Mouse (Mus musculus) left cerebral cortex, postnatal 36 days (tissue): ENCODE measurements around the gene Snd1. TPM values are rescaled to one million over a fixed set of nuclear protein-coding genes. Genes with fewer than 3 reads are reported as not detected.

Experiments
- DNase-seq, 2 experiments: peaks; one replicate each; pipeline ENCODE4 v3.0.0; 2021 to 2022; ENCODE audit warnings: low spot score in 2 of 2, mixed read lengths in 1 of 2
- intact Hi-C: fragments of 180-260 bp; cut with DNase I; formaldehyde crosslinking; loops from one replicate; pipeline ENCODE4 v1.15.1; 2025
- total RNA-seq, 2 experiments: library from RNA; stranded (reverse); gene quantifications; 2 replicates each; pipeline ENCODE4 v1.2.3; 2021

Gene Snd1
- total RNA-seq, 2 experiments from 2014 or later, result 81.3 to 82.8 TPM

- intact Hi-C loops, result no loop called here
- no peak for DNase-seq
These were observed 385.5 kb downstream of the Snd1 start for GRCm38 (mm10) chr6:28860450-28860849.

DNA sequence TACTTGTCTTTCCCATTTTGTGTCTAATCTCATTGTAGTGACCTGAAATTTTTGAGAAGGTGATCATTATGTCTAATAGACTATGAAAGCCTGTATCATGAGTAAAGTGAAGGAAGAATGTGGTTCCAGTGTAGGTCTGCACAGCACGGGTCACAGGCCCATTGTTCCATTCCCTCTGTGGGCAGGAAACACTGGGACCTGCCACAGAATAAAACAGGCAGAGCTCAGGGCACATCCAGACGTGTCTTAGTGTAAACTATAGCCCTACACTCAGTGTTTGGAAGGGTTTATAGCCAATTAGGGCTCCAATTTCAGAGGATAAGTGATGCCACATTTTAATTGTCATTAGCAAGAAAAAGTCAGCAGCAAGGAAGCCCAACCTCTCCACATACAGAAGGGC is 386.0 kb downstream of the Snd1 start:
- intact Hi-C loops, result no loop called here
- DNase-seq, result no peak

- DNase-seq, result no peak
- intact Hi-C loops, result no loop called here
These were observed 387.4 kb downstream of the Snd1 start for GRCm38 (mm10) chr6:28862304-28862703.

- intact Hi-C loops, result no loop called here
- DNase-seq, result no peak
These were observed 389.7 kb downstream of the Snd1 start for GRCm38 (mm10) chr6:28864684-28865083.

DNA sequence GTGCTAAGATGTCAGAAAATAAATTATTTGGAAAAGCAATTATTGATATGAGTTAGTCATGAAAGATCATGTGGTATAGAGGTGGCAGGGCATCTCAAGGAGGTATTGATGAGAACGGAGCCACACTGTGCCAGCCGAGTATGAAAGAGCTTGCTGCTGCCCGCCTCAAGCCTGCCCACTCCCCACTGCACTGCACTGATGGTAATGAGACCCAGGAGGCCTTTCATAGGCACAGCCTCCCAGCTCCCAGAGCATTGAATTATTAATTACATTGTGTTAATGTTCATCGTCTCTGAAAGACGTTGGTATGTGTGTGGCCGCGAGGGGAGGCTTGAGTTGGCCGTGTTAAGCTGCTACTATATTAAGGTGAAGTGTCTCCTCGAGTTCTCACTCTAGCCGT is 390.2 kb downstream of the Snd1 start:
- DNase-seq, result no peak
- intact Hi-C loops, result no loop called here

- intact Hi-C loops, result no loop called here
These were observed 391.3 kb downstream of the Snd1 start for GRCm38 (mm10) chr6:28866206-28866605.

DNA sequence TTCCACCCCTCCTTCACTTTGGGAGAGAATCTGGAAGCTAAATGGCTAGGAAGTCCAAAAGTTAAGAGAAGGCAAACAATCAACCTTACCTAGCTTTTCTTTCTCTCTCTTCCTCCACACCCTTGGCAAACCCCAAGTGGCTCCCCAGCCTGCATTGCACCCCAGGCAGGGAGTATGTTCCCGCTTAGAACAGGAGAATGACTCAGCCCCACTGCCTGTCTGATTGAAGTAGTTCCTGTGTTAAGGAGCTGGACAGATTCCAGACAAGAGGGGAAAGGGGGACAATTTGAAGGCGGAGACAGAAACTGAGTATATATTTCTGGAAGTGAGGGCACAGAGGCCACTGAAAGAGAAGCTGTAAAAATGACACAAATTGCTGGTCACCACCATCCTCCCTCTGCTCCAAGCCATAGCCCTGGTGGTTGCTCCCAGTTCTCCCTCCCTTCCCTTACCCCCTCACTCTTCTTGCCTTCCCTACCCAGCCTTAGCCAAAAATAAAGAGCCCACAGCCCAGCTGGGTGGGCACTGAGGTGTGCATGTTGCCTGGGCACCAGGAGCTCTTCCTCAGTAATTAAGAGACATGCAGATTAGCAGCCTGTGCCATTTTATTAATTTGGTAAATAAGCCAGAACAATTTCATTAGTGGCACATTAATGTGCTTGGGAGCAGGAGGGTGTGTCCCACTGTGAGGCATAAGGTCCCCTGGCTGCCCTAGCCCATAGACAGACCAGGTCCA is 392.7 kb downstream of the Snd1 start:
- intact Hi-C loops, result no loop called here
- DNase-seq, result no peak

More at GRCm38 (mm10) chr6:28866206-28866605, 391.3 kb downstream of the Snd1 start:
- DNase-seq, result no peak

DNA sequence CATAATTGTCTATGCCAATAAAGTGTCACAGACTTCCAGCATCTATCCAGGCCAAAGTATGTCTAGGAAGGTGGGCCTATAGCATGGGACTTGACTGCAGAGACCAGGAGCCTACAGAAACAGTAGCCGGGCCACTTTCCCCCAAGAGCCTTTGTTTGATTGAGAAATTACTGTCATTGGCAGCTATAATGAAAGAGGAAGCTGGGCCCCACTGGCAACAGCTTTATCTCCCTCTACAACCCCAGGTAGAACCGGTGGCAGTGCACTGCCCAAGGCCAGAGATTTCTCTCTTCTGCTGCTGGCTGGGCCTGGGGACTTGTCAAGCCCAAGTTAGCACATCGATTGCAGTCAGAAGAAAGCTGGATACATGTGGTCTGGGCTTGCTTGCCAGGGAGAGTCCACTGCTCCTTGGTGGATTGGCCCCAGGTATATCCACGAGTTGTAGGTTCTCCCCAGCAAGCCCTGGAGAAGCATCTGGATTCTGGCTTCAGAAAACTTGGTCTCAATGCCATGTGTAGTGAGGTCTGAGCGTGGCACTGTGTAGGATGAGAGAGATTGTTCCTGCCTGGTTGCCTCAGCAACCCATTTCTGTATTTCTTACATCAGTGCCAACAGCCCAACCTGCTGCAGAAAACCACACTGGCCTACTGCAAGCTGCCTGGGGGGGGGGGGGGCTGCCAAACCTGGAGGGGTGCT is 396.9 kb downstream of the Snd1 start:
- intact Hi-C loops, result loop anchor here (5.0 kb wide), 1 partner anchor 35 kb away; no protein-coding TSS in a partner anchor
- DNase-seq, result no peak

DNA sequence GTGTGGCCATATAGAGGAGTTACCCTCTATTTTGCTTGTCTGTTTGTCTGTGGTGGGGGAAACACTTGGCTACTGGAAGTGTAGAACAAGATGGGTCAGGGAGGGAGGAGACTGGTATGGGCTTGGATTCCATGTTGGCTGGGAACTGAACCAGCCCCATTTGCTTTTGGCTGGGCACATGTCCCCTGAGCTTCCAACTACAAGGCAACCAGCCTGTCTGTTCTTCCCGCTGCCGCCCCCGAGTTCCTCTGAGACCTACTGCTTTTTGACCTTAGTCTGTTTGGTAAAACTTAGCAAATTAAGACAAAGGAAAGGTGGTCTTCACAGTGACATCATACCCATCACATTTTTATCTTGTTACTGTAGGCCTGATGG is 397.5 kb downstream of the Snd1 start:
- no peak for DNase-seq
- intact Hi-C loops, result loop anchor here (5.0 kb wide), 1 partner anchor 35 kb away; no protein-coding TSS in a partner anchor

DNA sequence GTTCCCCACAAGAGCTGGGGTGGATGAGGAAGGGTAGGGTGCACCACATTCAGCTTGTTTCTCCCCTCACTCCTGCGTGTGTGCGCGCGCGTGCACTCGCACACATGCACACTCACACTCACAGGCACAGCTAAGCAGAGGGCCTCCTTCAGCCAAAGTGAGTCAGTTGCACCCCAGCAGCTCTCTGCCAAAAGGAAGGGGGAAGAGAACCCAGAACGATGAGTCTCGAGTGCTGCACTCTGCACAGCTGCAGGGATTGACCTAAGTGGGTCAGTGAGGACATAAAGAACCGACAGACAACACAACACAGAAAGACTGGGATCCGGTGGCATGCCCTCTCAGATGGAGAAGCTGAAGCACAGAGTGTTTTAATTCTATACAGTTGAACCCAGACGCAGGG is 399.1 kb downstream of the Snd1 start:
- DNase-seq, result no peak
- intact Hi-C loops, result loop anchor here (5.0 kb wide), 1 partner anchor 37 kb away; no protein-coding TSS in a partner anchor

- intact Hi-C loops, result loop anchor here (5.0 kb wide), 1 partner anchor 37 kb away; no protein-coding TSS in a partner anchor
- DNase-seq, result no peak
These were observed 399.8 kb downstream of the Snd1 start for GRCm38 (mm10) chr6:28874759-28875158.

- no peak for DNase-seq
These were observed 400.4 kb downstream of the Snd1 start for GRCm38 (mm10) chr6:28875333-28875732.

DNA sequence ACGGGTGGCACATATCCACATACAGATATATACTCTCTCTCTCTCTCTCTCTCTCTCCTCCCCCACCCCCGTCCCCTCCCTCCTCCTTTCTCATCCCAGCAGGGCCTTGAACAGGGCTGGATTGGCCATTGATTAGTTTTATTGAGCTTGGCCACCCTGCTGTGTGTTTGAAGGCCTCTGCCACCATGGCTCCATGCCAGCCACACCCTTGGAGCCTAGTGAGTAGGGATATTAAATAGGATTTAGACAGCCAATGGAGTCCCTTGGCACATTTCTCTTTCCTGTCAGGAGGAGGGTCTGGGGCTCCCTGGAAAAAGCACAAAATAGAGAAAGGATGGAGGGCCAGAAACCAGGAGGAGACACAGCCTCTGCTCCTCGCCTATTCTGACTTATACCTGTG is 401.6 kb downstream of the Snd1 start:
- intact Hi-C loops, result no loop called here
- DNase-seq, result no peak

More at GRCm38 (mm10) chr6:28875333-28875732, 400.4 kb downstream of the Snd1 start:
- intact Hi-C loops, result no loop called here

DNA sequence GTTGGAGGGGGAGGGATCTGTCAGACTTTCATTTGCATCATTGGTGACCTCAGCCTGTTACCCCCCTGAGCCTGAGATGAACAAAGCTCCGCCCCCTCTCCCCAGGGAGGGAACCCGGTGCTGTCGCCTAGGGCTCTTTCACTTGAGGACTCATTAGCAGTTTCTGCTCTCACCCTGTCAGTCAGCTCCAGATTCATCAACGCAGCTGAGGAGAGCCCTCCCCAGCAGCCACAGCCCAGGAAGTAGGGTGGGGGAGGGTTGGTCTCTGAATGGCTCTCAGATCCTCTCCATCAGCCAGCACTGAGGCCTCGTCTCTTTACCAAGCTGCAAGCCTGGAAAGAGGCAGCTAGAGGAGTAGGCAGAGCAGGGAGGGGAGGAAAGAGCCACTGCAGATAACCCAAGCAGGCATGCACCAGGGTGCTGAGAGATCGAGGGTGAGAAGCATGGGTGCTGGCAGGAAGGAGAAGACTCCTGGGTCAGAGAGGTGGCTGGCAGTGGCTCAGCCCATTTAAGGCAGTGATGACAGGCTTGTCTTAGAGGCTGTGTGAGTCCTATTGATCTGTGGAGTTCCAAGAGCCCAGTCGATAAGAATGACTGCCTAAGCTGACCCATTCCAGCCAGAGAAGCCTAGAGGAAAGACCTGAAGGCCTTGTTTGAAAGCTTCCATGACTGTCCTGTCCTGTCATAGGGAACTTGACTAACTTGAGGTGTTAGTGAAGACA is 403.2 kb downstream of the Snd1 start:
- intact Hi-C loops, result no loop called here
- no peak for DNase-seq

DNA sequence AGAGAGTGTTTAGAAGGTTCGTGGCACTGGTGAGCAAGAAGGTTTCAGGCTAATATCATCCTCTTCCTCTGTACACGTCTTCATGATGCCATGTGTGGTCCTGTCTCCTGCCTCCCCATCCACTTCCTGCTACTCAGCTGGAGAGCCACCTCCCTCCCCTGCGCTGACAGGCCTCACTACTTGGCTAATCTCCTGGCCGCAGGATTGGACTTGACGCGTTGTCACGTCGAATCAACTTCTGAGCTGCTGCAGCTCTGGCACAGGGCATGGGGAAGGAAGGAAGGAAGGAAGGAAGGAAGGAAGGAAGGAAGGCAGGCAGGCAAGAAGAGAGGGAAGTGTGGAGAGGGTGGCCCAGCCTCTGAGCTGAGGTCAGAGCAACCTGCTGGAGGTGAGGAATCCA is 404.4 kb downstream of the Snd1 start:
- intact Hi-C loops, result no loop called here
- no peak for DNase-seq

DNA sequence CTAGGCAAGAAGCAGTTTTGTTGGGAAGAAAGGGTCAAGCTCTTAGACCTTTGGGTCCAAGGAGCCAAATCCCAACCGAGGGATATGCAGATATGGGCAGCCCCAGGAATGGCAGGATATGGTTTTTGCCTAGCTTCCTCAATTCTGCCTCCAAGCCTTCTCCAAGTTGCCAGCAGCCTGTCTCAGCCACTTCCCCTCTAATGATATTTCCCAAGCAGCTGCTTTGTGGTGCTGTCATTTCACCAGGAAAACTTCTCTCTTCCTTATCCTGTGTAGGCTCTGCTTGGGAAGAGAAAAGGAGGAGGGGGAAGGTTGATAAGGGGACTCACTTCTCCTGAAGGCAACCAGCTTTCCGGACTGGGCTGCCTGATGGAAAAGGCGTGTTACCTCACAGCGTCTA is 406.0 kb downstream of the Snd1 start:
- DNase-seq, result no peak
- intact Hi-C loops, result no loop called here

DNA sequence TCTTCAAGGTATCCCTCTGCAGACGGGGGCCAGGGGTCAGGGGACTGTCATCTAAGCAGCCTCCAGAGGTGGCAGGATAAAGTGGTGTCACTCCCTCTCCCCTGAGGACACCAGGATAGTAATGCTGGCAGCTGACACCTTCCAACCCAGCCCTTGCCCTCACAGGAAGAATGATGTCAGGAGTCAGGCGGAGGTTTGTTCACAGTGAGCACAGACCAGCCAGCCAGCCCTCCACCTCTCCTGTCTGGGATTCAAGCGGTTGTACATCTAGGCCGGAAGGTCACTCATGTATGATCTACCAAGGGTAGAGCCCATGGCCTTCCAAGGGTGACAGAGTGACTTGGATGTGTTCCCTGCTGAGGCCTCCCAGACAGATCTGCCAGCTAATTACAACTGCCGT is 408.6 kb downstream of the Snd1 start:
- intact Hi-C loops, result no loop called here

DNA sequence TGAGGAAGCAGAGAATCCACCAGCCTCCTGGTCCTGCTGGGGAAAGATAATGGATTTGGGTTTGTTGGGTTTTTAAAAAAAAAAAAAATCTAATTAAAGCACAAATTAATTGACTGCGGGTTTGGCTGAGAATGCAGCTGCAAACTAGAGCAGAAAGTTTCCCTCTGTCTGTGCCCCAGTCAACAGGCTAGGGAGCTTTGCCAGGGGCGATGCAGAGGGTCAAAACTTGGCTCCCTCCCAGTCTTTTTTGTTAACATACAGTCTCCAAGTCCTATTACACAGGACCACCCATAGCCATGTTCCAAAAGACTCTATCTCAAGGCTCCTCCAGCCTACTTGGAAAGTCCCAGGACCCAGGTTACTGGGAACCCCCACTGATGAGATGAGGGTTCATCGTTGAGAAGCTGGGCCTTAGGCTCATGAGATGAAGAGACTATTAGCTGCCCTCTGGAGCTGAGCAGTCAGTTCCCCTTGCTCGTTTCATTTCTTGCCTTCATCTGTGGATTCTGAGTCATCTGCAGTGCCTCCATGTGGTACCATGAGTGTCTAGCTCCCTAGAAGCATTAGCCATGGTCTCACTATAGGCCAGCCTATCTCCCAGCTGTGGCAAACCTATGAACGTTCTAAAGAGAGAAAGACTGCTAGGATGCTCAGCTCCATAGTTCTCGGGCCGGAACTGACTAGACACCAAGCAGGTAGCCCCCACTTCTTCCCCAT is 411.9 kb downstream of the Snd1 start:
- intact Hi-C loops, result no loop called here
- DNase-seq, result no peak

More for the DNA sequence above, 408.6 kb downstream of the Snd1 start:
- no peak for DNase-seq

DNA sequence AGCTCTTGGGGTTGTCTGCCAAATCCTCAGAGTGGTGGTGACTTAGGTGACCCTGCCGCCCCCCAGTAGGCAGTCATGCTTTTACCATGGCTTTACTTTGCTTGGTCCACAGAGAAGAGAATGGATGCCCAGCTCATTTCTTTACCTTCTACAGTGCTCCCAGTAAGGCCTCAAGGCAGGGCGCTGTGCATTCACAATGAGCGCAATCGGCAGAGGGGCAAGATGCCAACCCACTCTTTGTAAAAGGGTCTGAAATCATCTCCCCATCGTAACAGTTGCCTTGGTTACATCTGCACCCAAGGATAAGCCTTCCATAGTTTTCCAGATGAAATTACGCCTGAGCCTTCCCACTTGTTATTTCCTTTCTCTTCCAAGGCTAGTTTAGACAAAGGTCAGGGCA is 415.5 kb downstream of the Snd1 start:
- no peak for DNase-seq
- intact Hi-C loops, result loop anchor here (10.0 kb wide), 1 partner anchor 356 kb away; no protein-coding TSS in a partner anchor

DNA sequence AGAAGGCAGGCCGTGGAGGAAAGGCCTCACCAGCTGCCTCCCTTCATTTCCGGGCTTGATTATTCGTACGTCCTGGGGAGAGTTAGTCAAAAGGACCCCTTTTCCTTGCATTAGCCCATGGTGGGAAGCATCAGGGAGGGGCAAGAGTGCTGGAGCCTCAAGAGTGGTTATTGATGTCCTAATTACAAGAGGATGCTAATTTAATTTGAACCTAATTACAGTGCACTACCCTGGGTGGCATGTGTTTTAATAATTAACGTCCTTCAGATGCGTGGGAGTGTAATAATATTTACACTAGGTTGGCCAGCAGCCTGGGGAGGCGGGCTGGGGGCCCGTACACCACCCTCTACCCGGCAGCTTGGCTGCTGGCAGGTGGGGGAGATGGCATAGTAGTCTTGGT is 416.5 kb downstream of the Snd1 start:
- DNase-seq, result no peak
- intact Hi-C loops, result loop anchor here (10.0 kb wide), 1 partner anchor 357 kb away; no protein-coding TSS in a partner anchor
